10 mouse cellular contexts compared by ENCODE assay signal in genomic region chr8:108536911-108537351, GRCm38 (mm10).
DNase-seq lines count a peak whose midpoint lies in the region; ATAC-seq lines count a peak whose summit lies in the region.
"Had no signal": no experiment of that assay in that cellular context is flagged by ENCODE, and none has a peak within 500 bp of the region (broad histone marks: within the 10 kb centered on the region; RNA-seq: fewer than 3 reads in every experiment).

No protein-coding gene starts in this region.

- peak overlapping the region; percentile 33 for H3K4me2 ChIP-seq in midbrain, embryonic 12.5 days (replicated peaks)
- H3K4me2 ChIP-seq: limb, embryonic 13.5 days had no signal

- no peak for ATAC-seq in midbrain, embryonic 12.5 days (ENCODE audit: low FRiP score, low read depth)

- no peaks in the 10 kb centered on the region for H3K27me3 ChIP-seq in midbrain, embryonic 12.5 days
- H3K27me3 ChIP-seq: limb, embryonic 13.5 days had no signal

- H3K9me3 ChIP-seq in midbrain, embryonic 12.5 days: no peaks in the 10 kb centered on the region
- H3K9me3 ChIP-seq: heart, embryonic 13.5 days; limb, embryonic 13.5 days had no signal

- H3K4me3 ChIP-seq in midbrain, embryonic 12.5 days: 0 out of 2 replicates have a peak overlapping the region, but pooled peaks have one; percentile 7
- H3K4me3 ChIP-seq: heart, embryonic 13.5 days; limb, embryonic 13.5 days had no signal

- intact Hi-C loops in left cerebral cortex, postnatal 4 days (cut with DNase I): no loop called here
- intact Hi-C loops in gastrocnemius, postnatal 14 days (cut with DNase I; ENCODE audit: low total_unique reads): no loop called here

- H3K4me1 ChIP-seq in midbrain, embryonic 12.5 days: peaks cover 42% of the 10 kb centered on the region
- H3K4me1 ChIP-seq: limb, embryonic 13.5 days had no signal

- H3K27ac ChIP-seq in midbrain, embryonic 12.5 days (replicated peaks): peak overlapping the region; percentile 66
- H3K27ac ChIP-seq: heart, embryonic 13.5 days; limb, embryonic 13.5 days had no signal

- H3K36me3 ChIP-seq in midbrain, embryonic 12.5 days: no peaks in the 10 kb centered on the region
- H3K36me3 ChIP-seq: heart, embryonic 13.5 days; limb, embryonic 13.5 days had no signal

- DNase-seq in left cerebral cortex, adult 18-20 months (ENCODE audit: low spot score in 2 of 2): peak; percentile 5 to 16
- no peak for DNase-seq in left cerebral cortex, postnatal 4 days
- peak; percentile 21 to 30 for DNase-seq in frontal cortex, postnatal 36 days (ENCODE audit: low spot score in 2 of 2)
- peak; percentile 57 to 58 for DNase-seq in right cerebral cortex, postnatal 10 days (ENCODE audit: low spot score in 2 of 2)
- DNase-seq in gastrocnemius, postnatal 14 days: no peak
- no peak for DNase-seq in cerebellum, adult 18-20 months
- DNase-seq in ovary, postnatal 36 days (ENCODE audit: low spot score): no peak

- no peak overlapping the region for H3K9ac ChIP-seq in midbrain, embryonic 12.5 days (replicated peaks)
- H3K9ac ChIP-seq: heart, embryonic 13.5 days; limb, embryonic 13.5 days had no signal

- WGBS in midbrain, embryonic 12.5 days: 66% methylated on average over 15 of the region's 15 CpGs

Comparison
In these comparisons a context has a peak if more than half of its experiments do, and no peak if none do; other contexts are left out.
1. DNase-seq: peak in left cerebral cortex, adult 18-20 months (2 of 2), frontal cortex, postnatal 36 days (2 of 2) and right cerebral cortex, postnatal 10 days (2 of 2); none in left cerebral cortex, postnatal 4 days (single experiment), gastrocnemius, postnatal 14 days (single experiment), cerebellum, adult 18-20 months (0 of 2) and ovary, postnatal 36 days (single experiment).